Mouse (Mus musculus) small intestine, adult 2 months (tissue): ENCODE measurements around the gene Rpl35a. TPM values are rescaled to one million over a fixed set of nuclear protein-coding genes. Genes with fewer than 3 reads are reported as not detected.

Experiments used
- H3K27ac ChIP-seq: fragments of 200-500 bp; 2 replicates; pipeline ENCODE4 v1.5.1; 2012; ENCODE audit warnings: low read depth, low read length, control low read depth, inconsistent platforms; ENCODE audit not compliant: insufficient read depth
- H3K27me3 ChIP-seq: fragments of 200-500 bp; 2 replicates; pipeline ENCODE4 v1.6.1; 2012; ENCODE audit warnings: mild to moderate bottlenecking, moderate library complexity, low read length, inconsistent platforms; ENCODE audit not compliant: control insufficient read depth, insufficient read depth
- H3K36me3 ChIP-seq: fragments of 200-500 bp; 2 replicates; pipeline ENCODE4 v1.6.1; 2012; ENCODE audit warnings: mild to moderate bottlenecking, low read length, control low read depth, inconsistent platforms; ENCODE audit not compliant: control insufficient read depth, insufficient read depth
- H3K4me1 ChIP-seq: fragments of 200-500 bp; 2 replicates; pipeline ENCODE4 v1.6.1; 2012; ENCODE audit warnings: low read length, inconsistent platforms, mixed read lengths; ENCODE audit not compliant: control insufficient read depth, insufficient read depth, insufficient read length
- H3K4me3 ChIP-seq: fragments of 200-500 bp; 2 replicates; pipeline ENCODE4 v1.5.1; 2012; ENCODE audit warnings: low read depth, mild to moderate bottlenecking, control low read depth, inconsistent platforms, low read length, moderate library complexity
- CTCF ChIP-seq: fragments of 200-500 bp; IDR thresholded peaks from 2 replicates; pipeline ENCODE4 v1.5.1; 2012; ENCODE audit warnings: low read depth, mild to moderate bottlenecking, control low read depth, inconsistent platforms, low read length, moderate library complexity, mixed read lengths; ENCODE audit not compliant: insufficient replicate concordance, insufficient read length; ENCODE audit errors: extremely low read depth
- POLR2A ChIP-seq: fragments of 200-500 bp; IDR thresholded peaks from 2 replicates; pipeline ENCODE4 v1.6.1; 2012; ENCODE audit warnings: low read depth, mild to moderate bottlenecking, control low read depth, inconsistent platforms, low read length, moderate library complexity
- WGBS: fragments of 180-500 bp; shearing (Covaris S2); methylation state at CpG from one replicate; pipeline ENCODE4 v1.1.7; 2018; 5-methylcytosine and 5-hydroxymethylcytosine counted together
- polyA plus RNA-seq: library from polyadenylated mRNA; depleted of rRNA; stranded (reverse); fragments of >200 nt; gene quantifications from 2 replicates; pipeline ENCODE4 v1.2.3, GENCODE M21; 2012

Rpl35a gene
- polyA plus RNA-seq, 1 experiment, result 67.4 TPM

GRCm38 (mm10) chr16:33062024-33062681, 5.9 kb downstream of the Rpl35a start, which contains the start of gene Lmln:
Gene Lmln, plus strand, starts transcription at chr16:33062521.
- Histone ChIP-seq H3K4me1 (peaks cover 14% of the 10 kb centered on the region; the same call in 1 of the 2 replicates), H3K27me3 (no peaks in the 10 kb centered on the region), H3K27ac (peak within 1 kb of the TSS; percentile 78), H3K4me3 (peak within 1 kb of the TSS; percentile 89), H3K36me3 (peaks cover 10% of the 10 kb centered on the region)
- WGBS, result under 1% methylated on average over 64 of the region's 64 CpGs
- peak; percentile 58; the same call in 1 of the 2 replicates for TF ChIP-seq POLR2A
- TF ChIP-seq CTCF, result no peak

- Histone ChIP-seq H3K4me1 (peaks cover 14% of the 10 kb centered on the region; the same call in 1 of the 2 replicates), H3K27ac (peak overlapping the region; percentile 12)
- WGBS, result under 1% methylated on average over 35 of the region's 35 CpGs
Measured at GRCm38 (mm10) chr16:33062682-33063131, 6.5 kb downstream of the Rpl35a start.

GRCm38 (mm10) chr16:33063267-33063666, 7.0 kb downstream of the Rpl35a start:
- Histone ChIP-seq H3K27ac (peak overlapping the region; percentile 12), H3K4me3 (peak overlapping the region; percentile 1; the same call in 1 of the 2 replicates)
- TF ChIP-seq POLR2A (no peak), CTCF (no peak)

More at GRCm38 (mm10) chr16:33062682-33063131, 6.5 kb downstream of the Rpl35a start:
- Histone ChIP-seq H3K36me3 (peaks cover 10% of the 10 kb centered on the region), H3K4me3 (peak overlapping the region; percentile 89), H3K27me3 (no peaks in the 10 kb centered on the region)
- TF ChIP-seq POLR2A, result no peak
- TF ChIP-seq CTCF, result no peak

GRCm38 (mm10) chr16:33064636-33065035, 8.4 kb downstream of the Rpl35a start:
- no peak for TF ChIP-seq POLR2A
- TF ChIP-seq CTCF, result no peak
- 89% methylated on average over 9 of the region's 9 CpGs for WGBS
- no peaks in the 10 kb centered on the region for H3K27me3 ChIP-seq

More at GRCm38 (mm10) chr16:33063267-33063666, 7.0 kb downstream of the Rpl35a start:
- Histone ChIP-seq H3K4me1 (peaks cover 12% of the 10 kb centered on the region; the same call in 1 of the 2 replicates), H3K36me3 (peaks cover 8% of the 10 kb centered on the region), H3K27me3 (no peaks in the 10 kb centered on the region)
- 8% methylated on average over 7 of the region's 7 CpGs for WGBS

GRCm38 (mm10) chr16:33070928-33071327, 14.7 kb downstream of the Rpl35a start:
- Histone ChIP-seq H3K36me3 (peaks cover 10% of the 10 kb centered on the region; the same call in 1 of the 2 replicates), H3K4me1 (no peaks in the 10 kb centered on the region), H3K27me3 (no peaks in the 10 kb centered on the region), H3K4me3 (no peak overlapping the region), H3K27ac (no peak overlapping the region)
- no peak for TF ChIP-seq CTCF
- no peak for TF ChIP-seq POLR2A

More at GRCm38 (mm10) chr16:33064636-33065035, 8.4 kb downstream of the Rpl35a start:
- Histone ChIP-seq H3K36me3 (peaks cover 3% of the 10 kb centered on the region), H3K4me3 (no peak overlapping the region), H3K27ac (no peak overlapping the region), H3K4me1 (peaks cover 8% of the 10 kb centered on the region; the same call in 1 of the 2 replicates)

GRCm38 (mm10) chr16:33072871-33073557, 16.8 kb downstream of the Rpl35a start:
- Histone ChIP-seq H3K4me1 (peaks cover 2% of the 10 kb centered on the region; the same call in 1 of the 2 replicates), H3K27ac (no peak overlapping the region), H3K4me3 (no peak overlapping the region), H3K27me3 (no peaks in the 10 kb centered on the region), H3K36me3 (peaks cover 10% of the 10 kb centered on the region; the same call in 1 of the 2 replicates)
- WGBS, result 76% methylated on average over 6 of the region's 6 CpGs
- TF ChIP-seq POLR2A, result no peak
- no peak for TF ChIP-seq CTCF
